Mouse (Mus musculus) cerebellum, postnatal 36 days (tissue): Measurements from ENCODE around the gene Ehd1.

Experiments used
- DNase-seq, 2 experiments: peaks; one replicate each; pipeline ENCODE4 v3.0.0; 2021 to 2022; ENCODE audit warnings: mixed read lengths in 2 of 2

Gene Ehd1

GRCm38 (mm10) chr19:6260946-6261345 lies 15.6 kb upstream of the Ehd1 start:
- no peak for DNase-seq

GRCm38 (mm10) chr19:6261379-6261778 lies 15.1 kb upstream of the Ehd1 start:
- DNase-seq = no peak

GRCm38 (mm10) chr19:6262222-6262621 lies 14.3 kb upstream of the Ehd1 start:
- DNase-seq = peak; percentile 86 to 88

GRCm38 (mm10) chr19:6262839-6263433 lies 13.6 kb upstream of the Ehd1 start:
- no peak for DNase-seq

GRCm38 (mm10) chr19:6264200-6264599 lies 12.3 kb upstream of the Ehd1 start:
- DNase-seq = no peak

GRCm38 (mm10) chr19:6264945-6265344 lies 11.6 kb upstream of the Ehd1 start:
- no peak for DNase-seq

GRCm38 (mm10) chr19:6265727-6266182 lies 10.8 kb upstream of the Ehd1 start:
- no peak for DNase-seq

GRCm38 (mm10) chr19:6267306-6268169 lies 9.0 kb upstream of the Ehd1 start:
- peak; percentile 93 to 95 for DNase-seq

GRCm38 (mm10) chr19:6268170-6268528 lies 8.4 kb upstream of the Ehd1 start:
- DNase-seq = peak; percentile 89 to 90

GRCm38 (mm10) chr19:6268670-6269132 lies 7.8 kb upstream of the Ehd1 start:
- DNase-seq = no peak

GRCm38 (mm10) chr19:6269798-6270475 lies 6.6 kb upstream of the Ehd1 start:
- DNase-seq = no peak

GRCm38 (mm10) chr19:6270661-6271060 lies 5.9 kb upstream of the Ehd1 start:
- no peak for DNase-seq

GRCm38 (mm10) chr19:6271206-6271605 lies 5.3 kb upstream of the Ehd1 start:
- DNase-seq = no peak

GRCm38 (mm10) chr19:6272053-6272452 lies 4.5 kb upstream of the Ehd1 start:
- no peak for DNase-seq

- no peak for DNase-seq
Measured at GRCm38 (mm10) chr19:6272738-6273137, 3.8 kb upstream of the Ehd1 start.

GRCm38 (mm10) chr19:6273592-6273991 lies 2.9 kb upstream of the Ehd1 start:
- no peak for DNase-seq

GRCm38 (mm10) chr19:6273998-6274608 lies 2.4 kb upstream of the Ehd1 start:
- peak; percentile 32 to 50 for DNase-seq

- DNase-seq = no peak
Measured at GRCm38 (mm10) chr19:6275740-6276389, 660 bp upstream of the Ehd1 start.

GRCm38 (mm10) chr19:6277661-6278438 lies 1.3 kb downstream of the Ehd1 start:
- DNase-seq = peak; percentile 51 to 66

- DNase-seq = no peak
Measured at GRCm38 (mm10) chr19:6278439-6279073, 2.0 kb downstream of the Ehd1 start.

GRCm38 (mm10) chr19:6279481-6280144 lies 3.1 kb downstream of the Ehd1 start:
- no peak for DNase-seq
